Mouse (Mus musculus) embryonic fibroblast, embryonic 13.5 days (primary cell): ENCODE data around the gene Tspan3. TPM values are rescaled to one million over a fixed set of nuclear protein-coding genes. Genes with fewer than 3 reads are reported as not detected.
A peak's percentile ranks its signal among the peaks of the same experiment; 100 is the strongest.

Source experiments
- H3K27ac ChIP-seq: 2 replicates; pipeline ENCODE4 v1.5.1; 2012; ENCODE audit warnings: low read length, control low read depth, inconsistent platforms; ENCODE audit not compliant: insufficient read depth
- H3K4me1 ChIP-seq: 2 replicates; pipeline ENCODE4 v1.6.1; 2011; ENCODE audit warnings: low read length; ENCODE audit not compliant: control insufficient read depth, insufficient read depth
- H3K4me3 ChIP-seq: 2 replicates; pipeline ENCODE4 v1.5.1; 2011; ENCODE audit warnings: mild to moderate bottlenecking, control low read depth, low read length; ENCODE audit not compliant: insufficient read depth
- CTCF ChIP-seq: IDR thresholded peaks from 2 replicates; pipeline ENCODE4 v1.5.1; 2011; ENCODE audit warnings: mild to moderate bottlenecking, control low read depth, low read length, moderate library complexity, borderline replicate concordance; ENCODE audit not compliant: insufficient read depth
- POLR2A ChIP-seq: IDR thresholded peaks from 2 replicates; pipeline ENCODE4 v1.6.1; 2011; ENCODE audit warnings: low read depth, mild to moderate bottlenecking, control low read depth, low read length, moderate library complexity
- polyA plus RNA-seq: library from polyadenylated mRNA; stranded (reverse); fragments of >200 nt; gene quantifications from 2 replicates; pipeline ENCODE4 v1.2.4, GENCODE M21; 2011; ENCODE audit warnings: low read depth; ENCODE audit not compliant: missing spikeins, insufficient read length

Tspan3 gene
- polyA plus RNA-seq, 1 experiment, result 183 TPM

DNA sequence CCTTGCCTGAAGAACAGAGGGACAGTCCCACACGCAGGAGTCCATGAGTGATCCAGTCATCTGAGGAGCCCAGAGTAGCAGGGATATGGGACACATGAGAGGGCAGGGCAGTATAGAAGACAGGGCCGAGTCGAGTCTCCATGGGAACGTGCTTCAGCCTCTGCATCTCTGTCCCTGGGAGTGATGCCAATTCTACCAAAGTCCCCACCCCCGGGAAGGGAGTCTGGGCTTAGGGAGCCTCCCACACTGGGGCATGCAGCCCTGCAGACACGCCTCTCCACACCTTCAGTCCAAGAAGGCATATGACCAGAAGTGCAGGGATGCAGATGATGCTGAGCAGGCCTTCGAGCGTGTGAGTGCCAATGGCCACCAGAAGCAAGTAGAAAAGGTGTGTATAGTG is 42.3 kb downstream of the Tspan3 start:
- no peak for TF ChIP-seq POLR2A
- no peak for TF ChIP-seq CTCF
- Histone ChIP-seq H3K4me1 (peaks cover 2% of the 10 kb centered on the region; the same call in 1 of the 2 replicates), H3K27ac (no peak overlapping the region), H3K4me3 (no peak overlapping the region)

DNA sequence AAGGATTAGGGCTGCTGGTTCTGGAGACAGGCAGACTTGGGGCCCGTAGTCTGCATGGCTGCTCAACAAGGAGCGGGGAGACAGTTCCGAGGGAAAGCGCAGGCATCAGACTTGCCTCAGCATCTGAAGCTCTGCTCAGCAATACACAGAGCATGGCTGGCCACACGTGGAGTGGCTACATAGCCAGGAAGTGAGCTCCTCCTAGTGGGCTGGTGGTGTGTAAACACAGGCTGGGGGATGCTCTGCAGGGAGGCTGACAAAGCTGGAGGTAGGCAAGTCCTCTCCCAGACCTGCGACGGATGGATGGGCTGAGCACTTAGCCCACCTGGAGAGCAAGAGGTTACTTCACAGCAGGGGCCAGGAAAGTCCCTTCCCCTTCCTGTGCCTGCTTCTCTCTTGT is 44.2 kb downstream of the Tspan3 start:
- Histone ChIP-seq H3K27ac (no peak overlapping the region), H3K4me3 (no peak overlapping the region), H3K4me1 (peaks cover 2% of the 10 kb centered on the region; the same call in 1 of the 2 replicates)
- TF ChIP-seq CTCF, result peak; percentile 79; the same call in 1 of the 2 replicates
- no peak for TF ChIP-seq POLR2A

DNA sequence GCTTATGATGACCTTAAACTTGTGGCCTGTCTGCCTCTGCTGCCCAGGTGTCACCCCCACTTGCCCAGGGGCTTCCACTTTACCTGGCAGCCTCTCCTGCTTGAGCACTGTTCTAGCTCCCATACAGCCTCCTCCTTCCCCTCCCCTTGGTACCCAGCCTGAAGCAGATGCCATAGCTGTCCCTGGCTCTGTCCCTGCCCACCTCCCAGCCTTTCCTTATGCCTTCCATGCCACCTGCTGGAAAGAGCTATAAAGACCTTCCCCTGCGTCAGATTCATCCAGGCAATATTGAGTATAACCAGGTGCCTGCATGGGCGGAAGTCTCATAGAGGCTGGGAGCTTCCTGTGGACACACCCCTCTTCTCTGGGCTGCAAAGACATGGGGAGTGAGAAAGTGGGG is 45.6 kb downstream of the Tspan3 start:
- H3K4me3 ChIP-seq, result no peak overlapping the region
- no peak for TF ChIP-seq POLR2A
- no peak for TF ChIP-seq CTCF

DNA sequence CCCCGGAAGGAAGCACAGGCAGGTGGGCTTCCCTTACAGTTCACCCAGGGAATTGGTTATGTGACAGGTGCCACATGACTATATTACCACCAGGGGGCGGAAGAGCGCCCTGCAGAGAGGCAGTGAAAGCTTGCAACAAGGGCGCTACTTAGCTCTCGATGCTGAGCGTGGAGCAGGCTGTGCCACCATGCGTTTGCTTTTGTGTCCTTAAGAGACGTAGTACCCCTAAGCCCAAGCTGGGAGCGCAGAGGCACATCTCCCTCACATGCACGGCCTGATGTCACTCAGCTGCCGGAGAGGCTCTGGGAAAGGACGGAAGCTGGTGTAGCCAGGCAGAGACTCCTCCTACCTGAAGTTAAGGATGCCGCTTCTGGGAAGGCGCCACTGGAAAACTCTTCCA is 46.7 kb downstream of the Tspan3 start:
- peak; percentile 92 for TF ChIP-seq CTCF
- no peak for TF ChIP-seq POLR2A
- Histone ChIP-seq H3K4me3 (no peak overlapping the region), H3K27ac (no peak overlapping the region), H3K4me1 (peaks cover 2% of the 10 kb centered on the region; the same call in 1 of the 2 replicates)

More for the DNA sequence above, 45.6 kb downstream of the Tspan3 start:
- Histone ChIP-seq H3K27ac (no peak overlapping the region), H3K4me1 (peaks cover 2% of the 10 kb centered on the region; the same call in 1 of the 2 replicates)

DNA sequence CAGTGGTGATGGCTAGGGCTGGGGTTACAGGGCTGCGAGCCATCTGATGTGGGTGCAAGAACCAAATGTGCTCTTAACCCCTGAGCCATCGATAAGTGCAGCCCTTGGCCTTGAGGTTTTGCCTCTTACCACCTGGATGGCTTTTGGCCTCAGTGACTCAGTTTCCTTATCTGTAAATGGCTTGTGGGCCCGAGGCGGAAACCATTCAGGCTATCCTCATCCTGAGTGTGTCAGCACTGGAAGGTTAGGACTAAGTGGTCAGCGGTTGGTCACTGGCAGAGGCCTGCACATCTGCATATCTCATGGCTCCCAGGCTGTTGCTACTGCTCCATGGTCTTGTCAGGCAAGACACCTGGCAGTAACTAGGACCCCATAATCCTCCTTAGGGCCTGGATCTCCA is 47.2 kb downstream of the Tspan3 start:
- Histone ChIP-seq H3K27ac (no peak overlapping the region), H3K4me3 (no peak overlapping the region), H3K4me1 (peaks cover 2% of the 10 kb centered on the region; the same call in 1 of the 2 replicates)
- no peak for TF ChIP-seq POLR2A
- no peak for TF ChIP-seq CTCF

DNA sequence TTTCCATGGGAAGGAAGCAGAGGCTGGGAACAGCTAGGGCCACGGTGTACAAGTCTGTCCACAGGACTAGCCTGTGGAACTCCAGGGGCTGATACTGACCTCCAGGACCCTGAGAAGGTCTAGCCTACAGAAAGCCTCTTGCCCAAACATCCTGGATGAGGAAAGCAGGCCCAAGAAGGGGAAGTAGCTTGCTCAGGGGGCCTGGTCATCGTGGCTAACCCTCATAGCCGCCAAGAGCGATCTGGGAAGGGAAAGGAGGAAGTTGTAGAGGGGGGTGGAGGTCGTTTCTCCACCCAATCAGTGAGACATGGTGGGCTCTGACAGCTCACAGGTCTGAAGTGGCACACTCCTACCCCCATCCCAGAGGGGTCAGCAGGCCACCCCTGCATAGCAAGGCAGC is 57.1 kb downstream of the Tspan3 start:
- TF ChIP-seq CTCF, result no peak
- no peak for TF ChIP-seq POLR2A
- peaks cover 13% of the 10 kb centered on the region for H3K4me1 ChIP-seq
- no peak overlapping the region for H3K4me3 ChIP-seq
- H3K27ac ChIP-seq, result peak overlapping the region; percentile 62

DNA sequence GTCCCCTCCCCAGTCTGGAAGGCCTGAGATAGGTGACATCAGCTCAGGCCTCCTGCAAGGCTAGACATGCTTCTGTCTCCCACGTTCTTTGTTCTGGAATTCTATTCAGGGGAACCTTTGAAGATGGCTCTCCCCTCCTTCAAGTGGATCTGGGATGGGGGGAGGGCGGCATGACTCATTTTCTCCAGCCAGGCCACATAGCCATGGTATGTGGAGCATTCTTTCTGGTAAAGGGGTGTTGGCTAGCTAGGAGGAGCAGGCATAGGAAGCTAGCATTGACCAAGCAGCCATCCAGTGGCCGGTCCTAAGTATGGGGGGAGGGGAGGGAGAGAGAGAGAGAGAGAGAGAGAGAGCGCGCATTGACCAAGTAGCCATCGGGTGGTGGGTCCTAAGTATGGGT is 57.8 kb downstream of the Tspan3 start:
- Histone ChIP-seq H3K4me3 (no peak overlapping the region), H3K4me1 (peaks cover 13% of the 10 kb centered on the region), H3K27ac (peak overlapping the region; percentile 76)
- TF ChIP-seq POLR2A (no peak), CTCF (no peak)

DNA sequence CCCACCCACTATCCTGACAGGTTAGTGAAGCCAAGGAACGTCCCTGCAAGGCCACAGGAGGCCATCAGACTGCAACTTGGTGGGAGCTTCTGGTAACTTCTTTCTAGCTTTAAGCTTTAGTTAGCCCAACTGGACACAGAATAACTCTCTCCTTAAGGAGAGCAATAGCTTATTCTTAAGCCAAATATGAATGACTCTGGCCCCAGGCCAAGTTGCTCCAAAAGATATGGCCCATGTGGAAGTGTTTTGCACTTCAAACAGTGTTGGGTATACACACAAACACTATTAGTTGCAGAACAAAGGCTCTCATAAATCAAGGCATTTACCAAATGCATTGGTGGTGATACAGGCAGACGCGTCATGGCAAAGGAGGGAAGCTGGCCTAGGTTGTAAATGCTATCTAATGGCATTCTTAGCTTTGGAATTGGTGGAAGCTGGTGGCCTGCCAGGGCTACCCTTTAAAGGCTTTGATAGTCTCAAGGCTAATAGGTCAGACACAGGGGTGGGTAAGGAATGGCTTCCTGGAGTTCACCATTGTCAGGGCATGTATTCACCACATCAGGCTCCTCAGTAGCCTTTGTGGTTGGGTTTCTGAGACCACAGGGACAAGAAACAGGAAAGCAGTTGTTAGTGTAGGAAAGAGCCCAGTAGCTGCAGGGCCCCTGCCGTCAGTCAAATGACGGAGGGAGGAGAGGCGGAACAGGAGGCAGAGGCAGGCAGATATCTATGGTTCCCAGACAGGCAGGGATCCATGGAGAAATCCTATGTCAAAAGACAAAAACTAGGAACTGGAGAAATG is 58.8 kb downstream of the Tspan3 start:
- peaks cover 13% of the 10 kb centered on the region for H3K4me1 ChIP-seq
- H3K4me3 ChIP-seq, result no peak overlapping the region
- no peak for TF ChIP-seq POLR2A
- no peak for TF ChIP-seq CTCF
- H3K27ac ChIP-seq, result peak overlapping the region; percentile 76

DNA sequence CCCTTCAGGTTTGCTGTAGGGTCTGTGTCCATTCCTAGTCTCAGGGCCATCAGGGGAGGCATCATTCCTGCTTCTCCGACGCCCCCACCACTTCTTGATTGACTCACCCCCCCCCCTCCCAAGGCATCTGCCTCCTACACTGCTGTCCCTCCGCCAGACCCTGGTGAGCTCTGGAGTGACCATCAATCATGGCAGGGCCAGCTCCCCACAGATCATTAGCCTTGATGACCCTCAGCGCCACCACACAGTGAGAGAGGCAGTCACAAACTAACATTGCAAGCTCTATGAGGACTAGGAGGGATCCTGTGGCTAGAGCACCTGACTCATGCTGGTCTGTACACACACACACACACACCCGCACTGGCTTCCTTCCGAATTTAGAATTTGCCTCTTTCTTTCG is 60.4 kb downstream of the Tspan3 start:
- TF ChIP-seq CTCF, result no peak
- TF ChIP-seq POLR2A, result no peak
- peaks cover 13% of the 10 kb centered on the region for H3K4me1 ChIP-seq
- no peak overlapping the region for H3K27ac ChIP-seq
- H3K4me3 ChIP-seq, result no peak overlapping the region

DNA sequence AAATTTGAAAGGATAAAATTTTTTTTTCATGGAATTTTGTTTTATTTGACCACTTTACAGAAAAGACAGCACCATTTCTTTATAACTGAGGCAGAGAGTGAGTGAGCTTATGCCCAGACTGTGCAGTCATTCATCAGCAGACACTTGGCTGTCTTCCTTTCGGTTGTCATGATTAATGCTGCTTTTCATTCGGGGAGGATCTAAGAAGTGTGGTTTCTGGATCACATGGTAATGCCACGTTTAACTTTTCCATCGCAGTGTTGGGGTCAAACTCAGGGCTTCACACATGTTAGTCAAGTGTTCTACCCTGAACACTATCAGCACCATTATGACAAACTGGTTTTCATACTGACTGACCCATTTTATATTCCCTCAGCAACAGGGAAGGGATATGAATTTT is 64.3 kb downstream of the Tspan3 start:
- peaks cover 6% of the 10 kb centered on the region; the same call in 1 of the 2 replicates for H3K4me1 ChIP-seq
- TF ChIP-seq POLR2A, result no peak
- no peak for TF ChIP-seq CTCF
- H3K27ac ChIP-seq, result peak overlapping the region; percentile 50; the same call in 1 of the 2 replicates
- H3K4me3 ChIP-seq, result no peak overlapping the region
